Mouse (Mus musculus): ENCODE data around the gene Tns2.

DNA sequence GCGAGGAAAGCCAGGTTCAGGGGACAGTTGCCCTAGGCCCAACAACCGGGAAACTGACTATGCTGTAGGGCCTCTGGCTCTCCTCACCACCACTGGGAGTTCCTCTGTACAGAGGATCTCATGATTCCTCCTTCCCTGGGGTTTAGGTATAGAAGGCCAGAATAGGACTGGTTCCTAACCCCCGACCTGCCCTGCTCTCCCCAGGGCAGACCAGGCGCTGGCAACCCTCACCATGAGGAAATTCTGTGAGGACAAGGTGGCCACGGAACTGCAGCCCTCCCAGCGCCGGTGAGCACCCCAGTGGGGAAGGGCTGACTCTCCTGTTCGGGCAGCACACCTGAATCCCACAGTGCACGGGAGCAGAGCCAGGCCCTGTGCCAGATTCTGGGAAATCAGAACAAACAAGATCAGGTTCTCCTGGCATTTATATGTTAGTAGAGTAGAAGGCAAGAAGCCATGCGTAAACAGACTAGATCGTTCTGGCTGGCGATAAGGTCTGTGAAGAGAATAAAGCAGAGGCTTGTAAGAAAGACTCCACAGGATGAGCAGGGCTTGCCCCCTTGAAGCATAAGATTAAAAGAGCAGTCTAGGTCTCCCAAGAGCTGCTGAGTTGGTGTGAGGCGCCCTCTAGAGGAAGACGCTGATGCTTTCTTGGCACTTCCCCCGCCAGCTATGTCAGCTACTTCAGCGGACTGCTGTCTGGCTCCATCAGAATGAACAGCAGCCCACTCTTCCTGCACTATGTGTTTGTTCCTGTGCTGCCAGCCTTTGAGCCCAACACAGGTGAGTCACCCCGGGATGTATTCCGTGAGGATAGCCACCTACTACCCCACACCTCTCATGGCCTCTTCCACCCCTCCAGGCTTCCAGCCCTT is 8.7 kb downstream of the Tns2 start:
- TF ChIP-seq EP300 (IDR thresholded peaks at IDR 0.05; ENCODE audit: insufficient read depth, low read depth, low read length) (peak; percentile 62), CTCF (IDR thresholded peaks at IDR 0.05) (peak; percentile 88)
